Mouse (Mus musculus): ENCODE measurements around the gene Nek2. TPM values are rescaled to one million over a fixed set of nuclear protein-coding genes. Genes with fewer than 3 reads are reported as not detected.

Nek2 gene
- total and polyA plus RNA-seq, 3 experiments: 17.3 to 61.9 (median 40.6) TPM

- Histone ChIP-seq H3K27me3 (ENCODE audit: insufficient read depth, low read length) (peaks cover 4% of the 10 kb centered on the region; the same call in 1 of the 2 replicates), H3K36me3 (replicated peaks) (peaks cover 32% of the 10 kb centered on the region), H3K4me3 (ENCODE audit: low read depth, low read length) (no peak overlapping the region), H3K4me1 (ENCODE audit: insufficient read depth, low read depth, low read length) (peaks cover 36% of the 10 kb centered on the region), H3K9me3 (replicated peaks) (no peaks in the 10 kb centered on the region)
- no peak for TF ChIP-seq GATA1 (IDR thresholded peaks at IDR 0.05; ENCODE audit: borderline replicate concordance, low read length)
- no peak for TF ChIP-seq POLR2AphosphoS5 (IDR thresholded peaks at IDR 0.05; ENCODE audit: insufficient replicate concordance, low read depth, low read length)
- TF ChIP-seq TAL1 (conservative IDR thresholded peaks at IDR 0.05; ENCODE audit: low read depth, low read length): no peak
- TF ChIP-seq GATA2 (IDR thresholded peaks at IDR 0.05; ENCODE audit: borderline replicate concordance, low read depth, low read length): no peak
- TF ChIP-seq CTCF (IDR thresholded peaks at IDR 0.05; ENCODE audit: low read depth, low read length): no peak
- ATAC-seq (ENCODE audit: extremely low read depth, insufficient number of reproducible peaks, low FRiP score, poor library complexity, severe bottlenecking) (no peak), DNase-seq (ENCODE audit: low spot score) (no peak)
Measured at GRCm38 (mm10) chr1:191836318-191836985, 15.2 kb downstream of the Nek2 start.

- H3K27me3 ChIP-seq (ENCODE audit: insufficient read depth, low read length): peaks cover 11% of the 10 kb centered on the region; the same call in 1 of the 2 replicates
- no peak for ATAC-seq (ENCODE audit: extremely low read depth, insufficient number of reproducible peaks, low FRiP score, poor library complexity, severe bottlenecking)
Measured at GRCm38 (mm10) chr1:191837691-191838090, 16.4 kb downstream of the Nek2 start.

DNA sequence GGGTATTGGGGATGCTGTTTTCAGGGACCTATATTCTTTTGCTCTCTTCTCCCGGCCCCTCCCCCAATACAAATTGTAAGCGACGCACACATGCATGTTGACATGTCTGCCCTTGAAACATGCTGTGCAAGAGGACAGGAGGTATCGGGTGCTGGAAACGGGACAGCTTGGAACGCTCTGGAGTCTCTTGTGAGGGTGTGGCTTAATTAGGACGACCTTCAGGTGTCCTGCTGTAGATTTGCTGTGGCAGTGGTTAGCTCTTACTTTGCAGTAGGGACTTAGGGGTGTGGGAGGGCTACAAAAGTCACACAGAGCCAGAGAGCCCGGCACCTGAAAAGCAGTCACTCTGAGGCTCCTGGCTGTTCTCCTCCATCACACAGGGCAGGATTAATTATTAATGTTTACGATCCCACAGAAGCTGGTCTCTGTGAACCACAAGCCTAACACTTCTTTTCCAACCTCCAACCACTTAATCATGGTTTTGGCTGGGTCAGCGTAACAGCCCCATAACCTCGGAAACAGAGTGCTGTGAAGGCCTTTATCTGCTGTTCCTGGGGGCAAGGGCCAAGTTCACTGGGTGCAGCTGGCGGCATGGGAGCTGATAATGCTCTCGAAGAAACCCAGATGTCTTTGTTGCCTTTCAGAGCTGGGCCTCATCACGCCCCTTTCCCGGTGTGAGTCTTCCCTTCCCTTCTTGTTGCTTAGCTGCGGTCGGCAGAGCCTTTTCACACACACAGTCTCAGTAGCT, 17.9 kb downstream of the Nek2 start:
- ATAC-seq (ENCODE audit: extremely low read depth, insufficient number of reproducible peaks, low FRiP score, poor library complexity, severe bottlenecking) (peak; percentile 63), DNase-seq (ENCODE audit: low spot score) (no peak)
- Histone ChIP-seq H3K36me3 (replicated peaks) (peaks cover 13% of the 10 kb centered on the region), H3K27me3 (ENCODE audit: insufficient read depth, low read length) (peaks cover 11% of the 10 kb centered on the region; the same call in 1 of the 2 replicates), H3K9me3 (replicated peaks) (no peaks in the 10 kb centered on the region), H3K4me3 (ENCODE audit: low read depth, low read length) (no peak overlapping the region), H3K4me1 (ENCODE audit: insufficient read depth, low read depth, low read length) (peaks cover 36% of the 10 kb centered on the region)
- no peak for TF ChIP-seq POLR2AphosphoS5 (IDR thresholded peaks at IDR 0.05; ENCODE audit: insufficient replicate concordance, low read depth, low read length)

More at GRCm38 (mm10) chr1:191837691-191838090, 16.4 kb downstream of the Nek2 start:
- peaks cover 24% of the 10 kb centered on the region for H3K36me3 ChIP-seq (replicated peaks)
- DNase-seq (ENCODE audit: low spot score): no peak
- H3K4me3 ChIP-seq (ENCODE audit: low read depth, low read length): no peak overlapping the region
- H3K9me3 ChIP-seq (replicated peaks): no peaks in the 10 kb centered on the region
- H3K4me1 ChIP-seq (ENCODE audit: insufficient read depth, low read depth, low read length): peaks cover 34% of the 10 kb centered on the region
- no peak for TF ChIP-seq TAL1 (conservative IDR thresholded peaks at IDR 0.05; ENCODE audit: low read depth, low read length)
- TF ChIP-seq GATA2 (IDR thresholded peaks at IDR 0.05; ENCODE audit: borderline replicate concordance, low read depth, low read length): no peak
- TF ChIP-seq CTCF (IDR thresholded peaks at IDR 0.05; ENCODE audit: low read depth, low read length): no peak
- TF ChIP-seq POLR2AphosphoS5 (IDR thresholded peaks at IDR 0.05; ENCODE audit: insufficient replicate concordance, low read depth, low read length): no peak
- TF ChIP-seq GATA1 (IDR thresholded peaks at IDR 0.05; ENCODE audit: borderline replicate concordance, low read length): no peak

DNA sequence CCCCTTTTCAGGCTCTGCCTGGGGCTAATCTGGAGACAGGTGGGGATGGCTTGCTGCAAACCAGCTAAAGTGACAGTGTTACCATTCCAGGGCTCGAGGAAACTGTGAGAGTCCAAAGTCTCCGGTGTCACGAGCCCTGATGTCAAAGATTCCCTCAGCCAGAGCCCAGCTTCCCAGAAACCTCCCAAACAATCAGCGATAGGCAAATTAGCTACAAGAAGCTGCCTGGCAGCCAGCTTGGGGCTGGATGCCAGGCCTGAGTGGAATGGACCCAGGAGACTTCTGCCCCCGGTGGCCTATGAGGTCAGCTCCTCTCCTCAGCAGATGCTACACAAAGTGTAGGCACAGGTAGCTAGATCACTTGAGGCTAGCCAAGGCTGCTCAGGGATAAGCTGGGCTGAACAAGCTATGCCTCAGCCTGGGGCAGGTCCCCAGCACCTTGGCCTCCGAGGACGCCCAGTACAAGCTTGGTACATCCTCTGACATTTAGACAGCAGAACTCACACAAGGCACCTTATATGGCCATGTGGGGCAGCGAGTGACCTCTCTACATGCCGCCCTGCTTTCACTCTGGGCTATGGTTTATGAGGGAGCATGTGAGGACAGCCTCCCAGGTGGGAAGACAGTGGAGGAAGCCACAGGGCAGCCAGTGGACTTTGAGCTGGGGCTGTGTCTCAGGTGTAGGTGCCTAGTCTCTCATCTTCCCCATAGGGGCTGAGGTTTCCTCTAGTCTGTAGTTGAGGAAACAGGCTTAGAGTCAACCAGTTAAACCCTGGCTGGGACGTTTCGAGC, 19.7 kb downstream of the Nek2 start:
- no peaks in the 10 kb centered on the region for H3K36me3 ChIP-seq (replicated peaks)
- no peak overlapping the region for H3K4me3 ChIP-seq (ENCODE audit: low read depth, low read length)
- no peaks in the 10 kb centered on the region for H3K9me3 ChIP-seq (replicated peaks)
- DNase-seq (ENCODE audit: low spot score) (no peak), ATAC-seq (ENCODE audit: extremely low read depth, insufficient number of reproducible peaks, low FRiP score, poor library complexity, severe bottlenecking) (no peak)
- H3K4me1 ChIP-seq (ENCODE audit: insufficient read depth, low read depth, low read length): peaks cover 26% of the 10 kb centered on the region
- H3K27me3 ChIP-seq (ENCODE audit: insufficient read depth, low read length): peaks cover 11% of the 10 kb centered on the region; the same call in 1 of the 2 replicates
- no peak for TF ChIP-seq GATA1 (IDR thresholded peaks at IDR 0.05; ENCODE audit: borderline replicate concordance, low read length)
- TF ChIP-seq POLR2AphosphoS5 (IDR thresholded peaks at IDR 0.05; ENCODE audit: insufficient replicate concordance, low read depth, low read length): no peak
- no peak for TF ChIP-seq TAL1 (conservative IDR thresholded peaks at IDR 0.05; ENCODE audit: low read depth, low read length)
- no peak for TF ChIP-seq CTCF (IDR thresholded peaks at IDR 0.05; ENCODE audit: low read depth, low read length)
- TF ChIP-seq GATA2 (IDR thresholded peaks at IDR 0.05; ENCODE audit: borderline replicate concordance, low read depth, low read length): no peak

GRCm38 (mm10) chr1:191842247-191842646, 21.0 kb downstream of the Nek2 start:
- no peak for DNase-seq (ENCODE audit: low spot score)
- TF ChIP-seq CTCF (IDR thresholded peaks at IDR 0.05; ENCODE audit: low read depth, low read length): no peak
- TF ChIP-seq TAL1 (conservative IDR thresholded peaks at IDR 0.05; ENCODE audit: low read depth, low read length): no peak
- no peak for TF ChIP-seq GATA2 (IDR thresholded peaks at IDR 0.05; ENCODE audit: borderline replicate concordance, low read depth, low read length)
- no peak for TF ChIP-seq GATA1 (IDR thresholded peaks at IDR 0.05; ENCODE audit: borderline replicate concordance, low read length)
- TF ChIP-seq POLR2AphosphoS5 (IDR thresholded peaks at IDR 0.05; ENCODE audit: insufficient replicate concordance, low read depth, low read length): no peak
- Histone ChIP-seq H3K27me3 (ENCODE audit: insufficient read depth, low read length) (peaks cover 11% of the 10 kb centered on the region; the same call in 1 of the 2 replicates), H3K9me3 (replicated peaks) (no peaks in the 10 kb centered on the region), H3K4me1 (ENCODE audit: insufficient read depth, low read depth, low read length) (peaks cover 26% of the 10 kb centered on the region), H3K36me3 (replicated peaks) (no peaks in the 10 kb centered on the region), H3K4me3 (ENCODE audit: low read depth, low read length) (no peak overlapping the region)
- ATAC-seq (ENCODE audit: extremely low read depth, insufficient number of reproducible peaks, low FRiP score, poor library complexity, severe bottlenecking): no peak

GRCm38 (mm10) chr1:191846667-191847066, 25.4 kb downstream of the Nek2 start:
- Histone ChIP-seq H3K9me3 (replicated peaks) (no peaks in the 10 kb centered on the region), H3K27me3 (ENCODE audit: insufficient read depth, low read length) (peaks cover 14% of the 10 kb centered on the region; the same call in 1 of the 2 replicates), H3K4me3 (ENCODE audit: low read depth, low read length) (no peak overlapping the region), H3K36me3 (replicated peaks) (no peaks in the 10 kb centered on the region), H3K4me1 (ENCODE audit: insufficient read depth, low read depth, low read length) (peaks cover 20% of the 10 kb centered on the region)
- no peak for TF ChIP-seq TAL1 (conservative IDR thresholded peaks at IDR 0.05; ENCODE audit: low read depth, low read length)
- DNase-seq (ENCODE audit: low spot score) (no peak), ATAC-seq (ENCODE audit: extremely low read depth, insufficient number of reproducible peaks, low FRiP score, poor library complexity, severe bottlenecking) (no peak)
